Mouse (Mus musculus): ENCODE results near the gene Dnm1.
"Not testable (repeated sequence)": the region's sequence is repeated elsewhere in the genome, so short reads cannot be mapped to it uniquely, and the experiment has no call there.

The Dnm1 gene

DNA sequence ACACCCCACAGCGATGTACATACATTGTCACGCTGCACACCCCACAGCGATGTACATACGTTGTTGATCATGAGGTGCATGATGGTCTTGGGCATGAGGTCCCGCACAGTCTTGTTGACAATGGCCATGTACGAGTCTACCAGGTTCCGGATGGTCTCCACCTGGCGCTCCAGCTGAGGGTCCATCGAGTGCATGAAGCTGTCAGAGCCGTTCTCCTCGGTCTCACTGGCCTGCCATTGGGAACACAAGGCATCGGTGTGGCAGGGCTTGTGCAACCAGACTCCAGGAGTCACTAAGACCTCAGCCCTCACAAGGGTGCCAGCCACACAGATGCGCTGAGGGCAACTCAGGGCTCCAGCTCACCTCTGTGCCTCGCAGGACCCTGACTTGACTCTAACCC, 38.3 kb downstream of the Dnm1 start:
- no peak for DNase-seq (ENCODE audit: inconsistent age in 2 of 2, low spot score in 1 of 2)

DNA sequence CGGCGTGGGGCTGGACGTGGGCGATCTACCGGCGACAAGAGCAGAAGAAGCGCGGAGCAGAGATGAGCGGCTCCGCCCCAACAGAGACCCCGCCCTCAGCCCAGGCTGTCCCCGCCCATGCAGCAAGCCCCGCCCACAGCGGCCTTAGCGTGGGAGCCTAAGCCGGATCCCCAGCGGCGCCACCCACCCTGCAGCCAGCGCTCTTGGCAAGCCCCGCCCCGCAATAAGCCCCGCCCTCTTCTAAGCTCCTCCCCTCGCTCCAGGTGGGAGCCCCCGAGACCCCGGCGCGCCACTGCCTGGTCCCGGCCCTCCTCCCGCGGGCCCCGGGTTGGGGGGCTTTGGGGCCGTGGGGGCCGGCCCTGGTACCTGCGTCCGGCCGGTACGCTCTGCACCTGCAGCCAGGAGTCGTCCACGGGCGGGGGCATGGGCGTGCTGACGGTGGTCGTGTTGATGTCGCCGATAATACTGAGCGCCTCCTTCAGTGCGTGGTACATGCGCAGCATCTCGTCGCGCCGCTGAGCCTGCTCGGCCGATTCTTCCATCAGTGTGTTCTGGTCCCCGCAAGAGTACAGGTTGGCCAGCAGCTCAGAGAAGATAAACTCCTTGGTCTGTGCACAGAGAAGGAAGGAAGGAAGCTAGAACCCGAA, 40.7 kb downstream of the Dnm1 start:
- peak; percentile 83 to 95 for DNase-seq (ENCODE audit: inconsistent age in 2 of 2, low spot score in 1 of 2)

DNA sequence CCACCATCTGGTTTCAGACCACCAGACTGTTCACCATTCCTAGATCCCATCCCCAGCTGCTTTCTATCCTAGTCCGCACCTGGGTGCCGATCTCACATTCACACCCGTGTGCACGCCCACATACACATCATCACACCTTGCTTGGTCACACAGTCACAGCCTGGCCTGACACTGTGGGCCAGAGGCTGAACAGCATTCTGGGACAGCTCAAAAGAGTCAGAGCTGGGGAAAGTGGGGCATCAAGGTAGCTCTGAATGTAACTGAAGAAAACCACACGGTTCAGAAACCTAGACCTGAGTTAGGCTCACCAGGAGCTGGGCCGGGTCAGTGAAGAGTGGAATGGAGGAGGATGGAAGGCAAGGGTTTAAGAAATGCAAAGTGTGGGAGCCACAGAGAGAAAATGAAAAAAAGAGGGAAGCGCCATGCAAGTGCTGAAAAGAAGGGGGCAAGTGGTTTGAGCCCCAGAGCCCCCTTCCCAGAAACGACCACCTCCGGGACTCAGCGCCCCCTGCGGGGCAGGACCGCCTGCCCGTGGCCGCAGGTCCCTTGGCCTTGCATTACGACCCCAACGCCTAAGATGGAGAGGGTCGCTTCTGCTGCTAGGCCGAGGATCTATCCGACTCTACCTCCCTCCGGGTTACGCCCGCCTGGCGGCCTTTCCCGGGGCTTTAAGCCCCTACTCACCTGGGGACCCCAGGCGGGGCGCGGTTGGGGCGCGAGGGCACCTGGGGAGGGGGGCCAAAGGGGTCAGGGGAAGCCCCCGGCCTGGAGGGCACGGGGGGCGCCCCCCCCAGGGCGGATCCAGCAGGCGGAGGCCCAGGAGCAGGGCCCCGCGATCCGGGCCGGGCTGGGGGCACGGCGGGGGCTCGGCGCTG, 41.5 kb downstream of the Dnm1 start:
- DNase-seq (ENCODE audit: inconsistent age in 2 of 2, low spot score in 1 of 2): no peak

DNA sequence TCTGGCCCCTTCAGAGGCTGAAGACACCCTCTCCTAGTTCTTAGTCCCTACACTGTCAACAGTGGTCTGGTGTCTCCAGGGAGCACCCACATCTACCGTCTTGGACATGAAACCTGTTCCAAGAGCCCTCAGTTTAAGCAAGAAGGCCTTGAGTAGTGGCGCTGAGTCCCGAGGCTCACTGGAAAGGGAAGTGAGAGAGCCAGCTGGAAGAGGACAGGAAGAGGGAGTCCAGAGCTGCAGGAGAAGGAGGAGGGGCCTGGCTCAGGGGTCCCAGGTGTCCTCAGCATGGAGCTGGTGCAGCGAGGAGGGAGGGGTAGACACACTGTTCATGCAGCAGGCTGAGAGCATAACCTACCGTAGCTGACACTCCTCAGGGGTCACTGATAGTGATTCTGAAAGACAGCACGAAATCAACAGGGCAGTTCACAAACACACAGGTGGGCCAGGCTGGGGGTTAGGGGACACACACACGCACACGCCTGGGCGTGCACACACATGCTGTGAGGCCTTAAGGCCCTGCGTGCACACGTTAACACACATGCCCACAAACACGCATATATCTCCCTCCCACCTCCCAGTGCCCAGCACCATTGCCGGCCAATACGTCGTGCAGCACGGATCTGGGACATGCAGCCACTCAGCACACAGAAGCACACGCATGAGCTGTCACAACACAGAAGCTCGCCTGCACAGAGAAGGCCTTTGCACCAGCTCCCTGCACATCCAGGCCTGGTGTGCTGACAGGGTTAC, 42.9 kb downstream of the Dnm1 start:
- no peak for DNase-seq (ENCODE audit: inconsistent age in 2 of 2, low spot score in 1 of 2)

DNA sequence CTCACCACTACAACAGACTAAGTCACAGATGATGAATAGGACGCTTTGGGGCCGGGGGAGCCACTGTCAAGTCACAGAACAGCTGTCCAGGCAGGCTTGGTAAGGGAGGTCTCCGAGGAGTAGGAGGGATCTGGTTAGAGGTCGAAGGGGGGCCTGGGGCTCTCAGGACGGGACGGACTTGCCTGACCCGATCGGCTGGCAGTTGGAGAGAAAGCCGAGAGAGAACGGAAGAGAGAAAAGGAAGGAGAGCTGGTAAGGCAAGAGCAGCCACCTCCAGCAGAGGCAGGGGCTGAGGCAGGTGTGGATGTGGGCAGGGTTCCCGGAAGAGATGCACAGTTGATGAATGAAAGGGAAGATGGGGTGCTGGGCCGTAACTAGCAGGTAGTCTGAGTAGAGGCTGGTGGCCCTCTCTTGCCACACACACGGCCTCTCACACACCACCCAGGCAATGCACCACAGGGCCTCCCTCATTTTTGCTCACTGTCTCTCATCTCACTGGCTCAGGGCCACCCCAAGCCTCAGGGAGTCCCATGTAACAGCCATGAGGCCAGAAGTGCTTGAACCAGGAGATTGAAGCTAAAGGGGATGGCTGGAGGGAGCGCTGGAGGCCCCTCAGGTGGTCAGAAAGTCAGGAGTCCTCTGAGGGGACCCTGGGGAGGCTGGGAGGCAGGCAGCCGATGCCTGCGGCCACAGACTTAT, 44.1 kb downstream of the Dnm1 start:
- no peak for DNase-seq (ENCODE audit: inconsistent age in 2 of 2, low spot score in 1 of 2)

DNA sequence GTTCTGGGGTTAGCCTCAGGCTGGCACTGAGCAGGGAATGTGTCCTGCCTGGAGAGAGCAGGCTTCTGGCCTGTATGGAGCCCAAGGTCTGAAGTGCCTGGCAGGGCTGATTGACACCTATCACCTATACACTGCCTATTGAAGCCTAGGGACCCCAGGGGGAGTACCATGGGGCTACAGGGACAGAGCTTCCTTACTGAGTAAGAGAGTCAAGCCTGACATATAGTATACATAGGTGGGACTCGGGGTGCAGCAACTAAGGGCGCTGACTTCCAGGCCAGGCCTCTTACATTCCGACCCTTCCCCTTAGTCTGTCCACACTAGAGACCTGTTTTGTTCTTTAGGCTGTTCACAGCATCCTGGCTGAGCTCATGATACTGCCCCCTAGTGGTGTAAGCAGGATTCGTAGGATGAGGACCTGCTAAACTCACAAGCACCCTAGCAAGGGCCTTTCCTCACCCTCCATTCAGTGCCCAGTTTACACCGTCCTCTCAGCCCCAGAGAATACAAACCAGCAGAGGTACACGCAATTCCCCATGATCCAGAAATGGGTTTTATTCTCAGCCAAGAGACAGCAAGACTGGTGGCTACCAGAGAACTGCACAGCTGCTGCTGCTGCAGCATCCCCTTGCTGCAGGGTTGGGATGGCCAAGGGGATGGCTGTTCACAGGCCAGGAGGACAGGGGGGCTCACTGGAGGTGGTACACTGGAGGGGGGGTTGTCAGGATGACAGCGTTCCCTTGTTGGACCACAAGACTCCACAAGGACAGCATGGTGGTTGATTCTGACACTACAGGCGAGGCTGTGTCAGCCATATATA, 45.0 kb downstream of the Dnm1 start:
- peak; percentile 37 to 81 for DNase-seq (ENCODE audit: inconsistent age in 2 of 2, low spot score in 1 of 2)

DNA sequence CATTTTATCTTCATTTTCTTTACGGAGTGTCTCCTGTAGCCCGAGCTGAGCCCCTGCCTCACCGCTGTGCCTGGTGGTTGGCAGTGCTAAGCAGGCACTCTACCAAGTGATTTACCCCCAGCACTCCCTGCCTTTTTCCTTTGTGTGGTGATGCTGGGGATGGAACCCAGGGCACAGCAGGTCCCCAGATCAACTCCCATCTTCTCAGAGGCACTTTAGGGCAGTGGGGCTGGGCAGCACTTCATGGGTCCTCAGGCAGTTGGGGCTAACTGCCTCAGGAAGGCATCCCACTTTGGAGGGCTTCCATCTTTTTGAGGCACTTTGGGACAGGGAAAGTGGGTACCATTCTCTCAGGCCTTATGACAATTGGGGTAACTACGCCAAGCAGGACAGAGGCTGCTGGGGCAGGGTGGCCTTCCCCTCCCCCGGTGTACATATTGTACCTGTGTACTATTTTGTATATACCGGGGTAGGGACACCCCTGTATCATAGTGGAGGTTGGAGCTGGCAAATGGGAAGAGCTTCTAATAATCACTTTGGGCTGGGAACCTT, 45.8 kb downstream of the Dnm1 start:
- DNase-seq (ENCODE audit: inconsistent age in 2 of 2, low spot score in 1 of 2): no peak

DNA sequence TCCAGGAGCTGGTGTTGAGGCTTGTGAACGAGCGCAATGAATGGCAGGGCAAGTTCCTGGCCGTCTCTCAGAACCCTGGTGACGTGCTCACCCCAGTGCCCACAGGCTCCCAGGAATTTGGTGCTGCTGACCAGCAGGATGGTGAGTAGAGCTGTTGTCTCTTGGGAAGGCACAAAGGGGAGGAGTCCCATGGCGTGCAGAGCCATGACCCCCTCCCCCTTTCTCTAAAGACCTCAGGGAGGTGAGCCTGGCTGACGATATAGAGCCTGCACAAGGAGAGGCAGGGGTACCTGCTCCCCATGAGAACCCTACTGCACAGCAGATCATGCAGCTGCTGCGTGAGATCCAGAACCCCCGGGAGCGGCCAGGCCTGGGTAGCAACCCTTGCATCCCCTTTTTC, 47.0 kb downstream of the Dnm1 start:
- DNase-seq (ENCODE audit: inconsistent age in 2 of 2, low spot score in 1 of 2): no peak

DNA sequence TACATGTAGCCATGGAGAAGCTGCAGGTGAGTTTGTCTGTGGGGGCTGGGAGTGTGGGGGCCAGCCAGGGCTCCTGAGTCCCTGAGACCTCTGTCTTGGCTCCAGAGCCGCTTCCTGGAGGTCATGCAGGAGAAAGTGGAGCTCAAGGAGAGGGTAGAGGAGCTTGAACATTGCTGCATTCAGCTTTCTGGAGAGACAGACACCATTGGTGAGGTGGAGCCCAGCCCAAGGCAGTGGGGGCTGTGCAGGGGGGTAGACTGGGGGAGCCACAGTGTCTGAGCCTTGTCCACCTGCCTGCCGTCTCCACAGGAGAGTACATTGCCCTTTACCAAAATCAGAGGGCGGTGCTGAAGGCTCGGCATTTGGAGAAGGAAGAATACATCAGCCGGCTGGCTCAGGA, 47.5 kb downstream of the Dnm1 start:
- no peak for DNase-seq (ENCODE audit: inconsistent age in 2 of 2, low spot score in 1 of 2)

DNA sequence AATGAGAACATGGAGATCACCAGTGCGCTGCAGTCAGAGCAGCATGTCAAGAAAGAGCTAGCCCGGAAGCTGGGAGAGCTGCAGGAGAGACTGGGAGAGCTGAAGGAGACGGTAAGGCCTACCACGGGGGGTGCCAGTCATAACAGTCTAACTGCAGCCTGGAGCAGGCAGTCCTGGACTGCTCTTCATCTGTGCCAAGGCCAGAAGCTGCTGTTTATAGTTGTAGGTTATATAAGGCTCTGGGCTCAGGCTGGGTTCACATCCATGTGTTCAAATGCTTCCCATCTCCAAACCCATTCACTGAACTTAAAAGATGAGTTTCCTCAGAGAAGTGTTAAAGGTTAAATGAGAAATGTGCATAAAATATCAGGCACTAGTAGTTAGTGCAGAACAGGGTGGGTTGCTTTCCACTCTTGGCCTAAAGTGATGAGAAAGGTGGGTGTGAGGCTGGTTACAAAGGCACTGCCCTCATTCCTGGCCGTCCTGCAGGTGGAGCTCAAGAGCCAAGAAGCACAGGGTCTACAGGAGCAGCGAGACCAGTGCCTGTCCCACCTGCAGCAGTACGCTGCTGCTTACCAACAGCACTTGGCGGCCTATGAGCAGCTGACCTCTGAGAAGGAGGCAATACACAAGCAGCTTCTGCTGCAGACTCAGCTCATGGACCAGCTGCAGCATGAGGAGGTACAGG, 48.8 kb downstream of the Dnm1 start:
- peak; percentile 52 to 79 for DNase-seq (ENCODE audit: inconsistent age in 2 of 2, low spot score in 1 of 2)

DNA sequence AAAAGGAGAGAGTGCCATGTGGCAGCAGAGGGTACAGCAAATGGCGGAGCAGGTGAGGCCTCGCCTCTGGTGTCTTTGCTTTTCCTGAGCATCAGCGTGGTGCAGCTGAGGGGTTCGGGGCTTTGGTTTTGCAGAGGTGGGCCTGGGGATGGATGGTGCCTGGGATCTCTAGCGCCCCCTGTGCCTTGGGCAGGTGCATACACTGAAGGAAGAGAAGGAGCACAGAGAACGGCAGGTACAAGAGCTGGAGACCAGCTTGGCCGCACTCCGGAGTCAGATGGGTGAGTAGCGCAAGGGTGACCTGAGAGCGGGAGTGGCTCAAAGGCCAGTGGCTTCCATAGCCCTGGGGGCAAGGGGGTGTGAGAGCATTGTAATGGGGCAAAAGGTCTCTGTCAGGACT, 50.2 kb downstream of the Dnm1 start:
- no peak for DNase-seq (ENCODE audit: inconsistent age in 2 of 2, low spot score in 1 of 2)

DNA sequence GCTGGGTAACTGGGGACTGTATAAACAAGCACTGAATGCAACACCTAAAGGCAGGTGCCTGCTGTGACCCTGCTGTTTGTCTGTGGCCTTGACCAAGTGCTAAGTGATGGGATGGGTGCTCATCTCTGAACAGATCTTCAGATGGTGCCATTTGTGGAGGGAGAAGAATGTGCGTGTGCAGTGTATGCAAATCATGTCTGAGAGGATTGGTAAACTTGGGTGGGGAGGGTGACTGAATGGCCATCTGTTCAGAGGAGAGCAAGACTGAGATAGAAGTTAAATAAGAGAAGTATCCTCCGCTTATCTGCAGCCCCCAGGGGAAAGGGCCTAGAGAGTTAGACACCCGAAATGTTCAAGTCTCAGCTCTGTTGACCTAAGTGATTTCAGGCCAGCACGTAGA, 53.7 kb downstream of the Dnm1 start:
- no peak for DNase-seq (ENCODE audit: inconsistent age in 2 of 2, low spot score in 1 of 2)

DNA sequence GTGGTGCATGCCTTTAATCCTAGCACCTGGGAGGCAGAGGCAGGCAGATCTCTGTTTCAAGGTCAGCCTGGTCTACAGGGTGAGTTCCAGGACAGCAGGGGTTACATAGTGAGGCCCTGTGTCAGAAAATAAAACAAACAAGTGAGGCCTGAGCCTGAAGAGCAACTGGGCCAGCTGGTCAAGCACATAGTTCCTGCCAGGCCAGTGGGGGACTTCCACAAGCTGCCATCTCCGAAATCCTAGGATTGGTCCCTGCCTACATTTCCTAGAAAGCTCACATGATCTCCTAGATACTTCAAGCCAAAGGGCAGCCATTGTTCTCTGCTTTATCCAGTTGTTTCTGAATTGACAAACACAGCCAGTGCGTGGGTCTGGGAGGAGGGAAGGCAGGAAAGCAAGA, 57.3 kb downstream of the Dnm1 start:
- DNase-seq (ENCODE audit: inconsistent age in 2 of 2, low spot score in 1 of 2): not testable (repeated sequence)

DNA sequence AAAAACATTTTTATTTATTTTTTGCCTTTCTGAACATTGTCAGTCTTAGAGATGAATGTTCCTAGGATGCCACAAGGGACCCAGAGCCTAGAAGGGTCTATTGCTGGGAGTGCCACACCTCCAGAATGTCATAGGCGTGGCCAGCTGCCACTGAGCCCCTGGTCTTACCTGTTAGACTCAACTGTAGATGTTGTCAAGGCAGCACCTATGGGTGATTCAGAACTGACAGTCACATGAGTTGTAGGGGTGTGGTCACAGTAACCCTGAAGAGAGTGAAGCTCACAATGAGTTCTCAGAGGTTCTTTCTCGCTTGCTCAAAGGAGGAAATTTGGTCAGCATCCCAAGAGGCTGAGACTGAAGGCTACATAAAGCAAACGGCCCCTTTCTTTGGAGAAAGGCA, 57.9 kb downstream of the Dnm1 start:
- DNase-seq (ENCODE audit: inconsistent age in 2 of 2, low spot score in 1 of 2): no peak

DNA sequence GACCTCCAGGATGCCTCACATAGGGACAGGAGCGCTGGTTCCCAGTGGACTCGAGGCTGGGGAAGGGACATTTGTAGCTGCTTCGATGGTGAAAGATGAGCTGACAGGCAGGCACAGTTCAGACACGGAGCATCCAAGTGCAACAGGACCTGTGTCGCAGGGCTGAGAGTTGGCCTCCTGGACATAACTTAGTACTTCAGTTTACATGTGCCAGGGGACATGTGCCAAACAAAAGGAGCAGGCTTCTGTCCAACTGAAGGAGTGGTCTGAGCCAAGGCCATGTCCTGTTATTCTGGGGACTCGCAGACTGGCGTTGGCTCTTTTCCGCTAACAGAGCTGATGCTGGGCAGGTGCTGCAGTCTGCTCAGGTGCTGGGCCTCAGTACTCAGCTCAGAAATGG, 58.8 kb downstream of the Dnm1 start:
- peak; percentile 50 to 76 for DNase-seq (ENCODE audit: inconsistent age in 2 of 2, low spot score in 1 of 2)

DNA sequence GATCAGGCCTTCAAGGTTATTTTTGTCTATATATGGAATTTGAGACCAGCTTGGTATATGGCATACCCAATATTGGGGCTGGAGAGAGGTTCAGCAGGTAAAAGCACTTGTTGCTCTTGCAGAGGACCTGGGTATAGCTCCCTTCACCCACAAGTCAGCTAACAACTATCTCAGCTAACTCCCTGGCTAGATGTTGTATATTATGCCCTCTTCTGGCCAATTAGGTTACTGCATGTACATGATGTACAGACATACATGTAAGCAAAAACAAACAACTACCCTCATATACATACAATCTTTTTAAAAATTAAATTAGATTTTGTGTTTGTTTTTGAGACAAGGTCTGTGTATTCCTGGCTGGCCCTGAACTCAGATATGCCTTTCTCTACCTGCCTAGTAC, 63.6 kb downstream of the Dnm1 start:
- peak in 1 of 2 experiments; percentile 78 for DNase-seq (ENCODE audit: inconsistent age in 2 of 2, low spot score in 1 of 2)

DNA sequence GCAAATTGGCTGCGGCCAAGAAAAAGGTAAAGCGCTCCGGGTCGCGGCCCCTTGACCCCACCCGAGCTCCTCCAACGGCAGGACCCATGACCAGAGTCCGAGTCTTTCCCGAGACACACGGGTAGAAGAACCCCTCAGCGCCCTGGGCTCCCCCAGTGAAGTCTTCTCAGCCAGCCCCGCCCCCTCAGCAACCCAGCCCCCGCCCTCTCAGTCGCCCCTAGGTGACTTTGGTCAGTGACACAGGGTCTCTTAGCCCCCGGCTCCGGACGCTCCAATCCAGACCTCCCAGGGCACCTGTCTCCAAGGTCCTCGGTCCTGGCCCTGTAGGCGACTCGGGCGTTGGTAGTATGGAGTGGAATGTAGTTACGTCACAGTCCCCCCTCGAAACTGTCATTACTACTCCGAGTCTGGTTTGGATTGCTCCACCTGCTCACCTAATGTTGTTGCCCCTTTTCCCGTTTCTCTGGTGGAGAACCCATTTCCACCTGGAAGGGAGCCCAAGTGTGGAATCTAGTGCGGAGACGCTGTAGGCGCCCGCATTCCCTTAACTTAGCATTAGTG, 64.7 kb downstream of the Dnm1 start:
- no peak for DNase-seq (ENCODE audit: inconsistent age in 2 of 2, low spot score in 1 of 2)

DNA sequence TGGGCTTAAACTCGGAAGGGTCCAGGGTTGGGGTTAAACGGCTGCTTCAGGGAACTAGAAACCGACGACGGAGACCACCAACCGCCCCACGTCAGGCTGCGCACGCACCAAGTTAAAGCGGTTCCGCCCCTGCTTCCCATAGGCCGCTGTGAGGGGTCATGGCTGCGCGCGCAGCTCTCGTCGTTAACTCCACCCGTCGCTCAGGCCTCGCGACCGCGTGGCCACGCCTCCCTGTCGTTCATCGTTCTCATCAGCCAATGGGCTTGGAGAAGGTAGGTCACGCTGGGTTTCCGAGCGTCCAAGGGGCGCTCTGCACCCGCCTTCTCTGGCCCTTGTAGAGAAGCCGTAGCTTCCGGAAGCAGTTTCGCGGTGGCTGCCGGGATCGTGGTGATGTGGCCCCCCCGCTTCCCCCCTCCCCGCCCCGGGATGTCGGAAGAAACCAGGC, 65.2 kb downstream of the Dnm1 start, which contains the start of gene Swi5:
Swi5 (minus strand) TSS at position 153 of the 445 bp plus-strand sequence.
- peak; percentile 99 for DNase-seq (ENCODE audit: inconsistent age in 2 of 2, low spot score in 1 of 2)

DNA sequence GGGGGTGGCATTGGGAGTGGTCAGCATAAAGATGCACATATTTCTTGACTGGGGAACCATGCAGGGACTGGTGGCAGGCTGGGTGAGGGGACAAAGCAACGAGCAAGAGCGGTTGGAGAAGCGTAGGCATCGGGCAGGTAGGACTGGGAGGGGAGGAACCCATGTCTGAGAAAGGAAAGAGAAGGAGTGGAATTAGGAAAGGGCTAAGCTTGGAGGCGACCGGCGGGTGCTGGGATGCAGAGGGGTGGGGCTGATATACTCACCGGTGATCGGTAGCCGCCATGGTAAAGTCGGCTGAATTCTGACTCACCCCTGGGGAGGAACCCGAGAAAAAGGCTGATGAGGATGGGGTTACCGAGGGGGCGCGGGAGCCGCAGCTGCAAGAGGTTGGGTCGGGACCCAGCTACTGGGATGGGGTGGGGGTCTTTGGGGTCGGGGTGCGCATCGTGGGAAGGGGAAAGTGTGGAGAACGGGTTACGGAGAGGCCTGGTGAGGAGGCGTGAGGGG, 65.8 kb downstream of the Dnm1 start, which contains the start of gene Golga2:
Golga2 (plus strand) TSS at position 51 of the 507 bp plus-strand sequence.
- no peak for DNase-seq (ENCODE audit: inconsistent age in 2 of 2, low spot score in 1 of 2)

All from adrenal gland, adult (tissue).